Mouse (Mus musculus): ENCODE results near the gene Hat1. TPM values are rescaled to one million over a fixed set of nuclear protein-coding genes. Genes with fewer than 3 reads are reported as not detected.

The Hat1 gene
- polyA plus RNA-seq (2015; fragmentation: Nextera tagmentation; extraction: Ambion mirVana) = 107 and 125 TPM in 2 replicates

DNA sequence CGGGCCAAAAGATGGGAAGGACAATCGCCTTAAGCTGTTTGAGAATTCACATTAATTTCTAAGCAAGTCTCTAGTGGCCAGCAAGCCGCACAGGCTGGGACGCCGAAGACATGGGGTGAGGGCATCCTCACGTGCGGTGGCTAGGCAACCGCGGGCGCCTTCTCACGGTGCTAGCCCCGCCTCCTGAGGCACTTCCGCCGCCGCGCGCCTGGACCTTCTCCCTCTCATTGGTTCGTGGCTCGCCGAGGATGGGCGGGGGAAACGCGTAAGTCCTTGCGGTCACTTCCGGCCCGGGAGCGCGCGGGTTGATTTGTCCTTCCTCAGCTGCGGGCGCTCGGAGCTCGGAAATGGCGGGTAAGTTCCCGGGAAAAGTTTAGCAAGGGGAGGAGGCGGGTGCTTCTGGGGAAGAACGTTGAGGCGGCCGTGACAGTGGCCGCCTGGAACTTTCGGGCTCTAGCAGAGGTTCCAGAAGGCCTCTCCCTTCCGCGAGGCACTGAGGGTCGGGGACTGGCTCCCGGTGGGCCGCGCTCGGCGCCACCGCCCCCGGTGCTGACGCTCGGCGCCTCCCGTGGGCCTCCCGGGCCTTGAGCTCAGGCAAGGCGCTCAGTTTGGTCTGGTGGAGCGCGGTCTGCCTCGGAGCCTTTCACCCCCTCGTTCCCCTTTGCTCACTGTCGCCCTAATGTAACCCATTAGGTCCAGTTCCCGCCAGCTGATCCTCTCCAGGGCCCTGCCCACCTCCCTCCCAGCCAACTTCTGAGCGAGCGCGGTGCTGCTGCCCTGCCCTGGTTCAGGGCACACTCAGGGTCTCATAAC is at the start of gene Hat1:
Gene Hat1, plus strand, starts transcription at position 8 of the 813 bp plus-strand sequence.
- Histone ChIP-seq H3K4me2 (replicated peaks) (peak within 1 kb of the TSS; percentile 74), H3K4me1 (replicated peaks) (no peaks in the 10 kb centered on the region), H3K9me3 (no peaks in the 10 kb centered on the region), H3K9ac (peak within 1 kb of the TSS; percentile 92), H3K27ac (peak within 1 kb of the TSS; percentile 84), H3K27me3 (replicated peaks) (no peaks in the 10 kb centered on the region), H3K36me3 (peaks cover 8% of the 10 kb centered on the region; the same call in 1 of the 2 replicates), H3K4me3 (replicated peaks) (peak within 1 kb of the TSS; percentile 99)
- WGBS = under 1% methylated on average over 66 of the region's 66 CpGs
- peak; percentile 99 for ATAC-seq

DNA sequence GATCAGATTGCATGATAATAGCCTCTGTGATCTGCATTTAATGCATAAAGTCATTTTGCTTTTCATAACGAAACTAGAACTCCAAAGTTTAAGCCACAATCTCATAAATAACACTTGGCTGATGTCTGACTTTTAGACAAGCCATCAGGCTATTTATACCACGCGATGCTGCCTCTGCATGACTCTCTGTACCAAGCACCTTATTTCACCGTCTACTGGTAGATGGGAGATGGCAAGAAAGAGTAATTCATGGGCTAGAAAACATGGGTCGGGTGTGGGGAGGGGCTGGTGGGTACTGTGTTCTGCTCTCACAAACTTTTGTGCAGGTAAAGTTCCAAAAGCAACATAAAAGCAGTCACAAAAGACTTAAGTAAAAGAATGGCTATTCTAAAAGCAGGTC is 48.6 kb upstream of the Hat1 start:
- H3K36me3 ChIP-seq = no peaks in the 10 kb centered on the region
- H3K4me3 ChIP-seq (replicated peaks) = no peak overlapping the region
- no peaks in the 10 kb centered on the region for H3K27me3 ChIP-seq (replicated peaks)
- H3K4me1 ChIP-seq (replicated peaks) = no peaks in the 10 kb centered on the region
- WGBS = 81% methylated on average over 5 of the region's 5 CpGs
- H3K9me3 ChIP-seq = no peaks in the 10 kb centered on the region
- H3K4me2 ChIP-seq (replicated peaks) = no peak overlapping the region
- no peak for ATAC-seq
- no peak overlapping the region for H3K27ac ChIP-seq
- no peak overlapping the region for H3K9ac ChIP-seq

- H3K4me3 ChIP-seq (replicated peaks) = no peak overlapping the region
- no peak overlapping the region for H3K4me2 ChIP-seq (replicated peaks)
- H3K27ac ChIP-seq = no peak overlapping the region
- H3K27me3 ChIP-seq (replicated peaks) = no peaks in the 10 kb centered on the region
- no peaks in the 10 kb centered on the region for H3K4me1 ChIP-seq (replicated peaks)
- ATAC-seq = no peak
- H3K9me3 ChIP-seq = no peaks in the 10 kb centered on the region
- WGBS = 94% methylated on average over 10 of the region's 10 CpGs
- no peak overlapping the region for H3K9ac ChIP-seq
- H3K36me3 ChIP-seq = no peaks in the 10 kb centered on the region
These were observed 44.7 kb upstream of the Hat1 start for GRCm38 (mm10) chr2:71343884-71344640.

GRCm38 (mm10) chr2:71347160-71347559 is 41.6 kb upstream of the Hat1 start:
- ATAC-seq = no peak
- Histone ChIP-seq H3K27me3 (replicated peaks) (no peaks in the 10 kb centered on the region), H3K4me3 (replicated peaks) (no peak overlapping the region), H3K36me3 (no peaks in the 10 kb centered on the region), H3K9me3 (no peaks in the 10 kb centered on the region), H3K4me2 (replicated peaks) (no peak overlapping the region), H3K27ac (no peak overlapping the region), H3K9ac (no peak overlapping the region), H3K4me1 (replicated peaks) (no peaks in the 10 kb centered on the region)
- 91% methylated on average over 10 of the region's 10 CpGs for WGBS

GRCm38 (mm10) chr2:71347732-71348490 is 40.8 kb upstream of the Hat1 start:
- H3K4me2 ChIP-seq (replicated peaks) = no peak overlapping the region
- H3K4me3 ChIP-seq (replicated peaks) = no peak overlapping the region
- 92% methylated on average over 20 of the region's 20 CpGs for WGBS
- no peak overlapping the region for H3K9ac ChIP-seq
- H3K9me3 ChIP-seq = no peaks in the 10 kb centered on the region
- no peak for ATAC-seq
- H3K4me1 ChIP-seq (replicated peaks) = no peaks in the 10 kb centered on the region
- H3K27ac ChIP-seq = no peak overlapping the region
- no peaks in the 10 kb centered on the region for H3K27me3 ChIP-seq (replicated peaks)
- H3K36me3 ChIP-seq = no peaks in the 10 kb centered on the region

GRCm38 (mm10) chr2:71349511-71349910 is 39.2 kb upstream of the Hat1 start:
- Histone ChIP-seq H3K4me1 (replicated peaks) (no peaks in the 10 kb centered on the region), H3K4me3 (replicated peaks) (no peak overlapping the region), H3K4me2 (replicated peaks) (no peak overlapping the region), H3K27ac (no peak overlapping the region), H3K36me3 (no peaks in the 10 kb centered on the region), H3K9me3 (no peaks in the 10 kb centered on the region), H3K9ac (no peak overlapping the region), H3K27me3 (replicated peaks) (no peaks in the 10 kb centered on the region)
- 61% methylated on average over 2 of the region's 2 CpGs for WGBS
- ATAC-seq = no peak

GRCm38 (mm10) chr2:71350181-71350580 is 38.6 kb upstream of the Hat1 start:
- Histone ChIP-seq H3K9me3 (no peaks in the 10 kb centered on the region), H3K9ac (no peak overlapping the region), H3K27ac (no peak overlapping the region), H3K4me1 (replicated peaks) (no peaks in the 10 kb centered on the region), H3K4me2 (replicated peaks) (no peak overlapping the region), H3K4me3 (replicated peaks) (no peak overlapping the region), H3K27me3 (replicated peaks) (no peaks in the 10 kb centered on the region), H3K36me3 (no peaks in the 10 kb centered on the region)
- WGBS = 67% methylated on average over 7 of the region's 7 CpGs
- no peak for ATAC-seq

GRCm38 (mm10) chr2:71350904-71351726 is 37.6 kb upstream of the Hat1 start:
- H3K9ac ChIP-seq = no peak overlapping the region
- no peaks in the 10 kb centered on the region for H3K36me3 ChIP-seq
- H3K27me3 ChIP-seq (replicated peaks) = no peaks in the 10 kb centered on the region
- H3K4me2 ChIP-seq (replicated peaks) = no peak overlapping the region
- H3K4me3 ChIP-seq (replicated peaks) = no peak overlapping the region
- 86% methylated on average over 11 of the region's 11 CpGs for WGBS
- no peaks in the 10 kb centered on the region for H3K4me1 ChIP-seq (replicated peaks)
- H3K9me3 ChIP-seq = no peaks in the 10 kb centered on the region
- ATAC-seq = no peak
- H3K27ac ChIP-seq = no peak overlapping the region

DNA sequence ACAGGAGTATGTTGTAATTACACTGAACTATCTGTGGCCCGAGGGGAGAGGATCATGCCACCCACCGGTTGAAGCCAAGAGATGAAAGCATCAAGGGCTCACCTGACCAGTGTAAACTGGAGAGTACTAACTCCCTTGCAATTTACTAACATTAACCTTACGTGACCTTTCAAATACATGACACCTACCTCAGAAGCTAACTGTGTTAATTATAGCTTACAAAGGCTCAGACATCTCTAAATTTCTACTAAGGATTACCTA is 37.1 kb upstream of the Hat1 start:
- no peak overlapping the region for H3K9ac ChIP-seq
- H3K27me3 ChIP-seq (replicated peaks) = no peaks in the 10 kb centered on the region
- WGBS = 76% methylated on average over 3 of the region's 3 CpGs
- no peaks in the 10 kb centered on the region for H3K9me3 ChIP-seq
- no peak for ATAC-seq
- H3K4me1 ChIP-seq (replicated peaks) = no peaks in the 10 kb centered on the region
- H3K36me3 ChIP-seq = no peaks in the 10 kb centered on the region
- H3K27ac ChIP-seq = no peak overlapping the region
- H3K4me3 ChIP-seq (replicated peaks) = no peak overlapping the region
- no peak overlapping the region for H3K4me2 ChIP-seq (replicated peaks)

DNA sequence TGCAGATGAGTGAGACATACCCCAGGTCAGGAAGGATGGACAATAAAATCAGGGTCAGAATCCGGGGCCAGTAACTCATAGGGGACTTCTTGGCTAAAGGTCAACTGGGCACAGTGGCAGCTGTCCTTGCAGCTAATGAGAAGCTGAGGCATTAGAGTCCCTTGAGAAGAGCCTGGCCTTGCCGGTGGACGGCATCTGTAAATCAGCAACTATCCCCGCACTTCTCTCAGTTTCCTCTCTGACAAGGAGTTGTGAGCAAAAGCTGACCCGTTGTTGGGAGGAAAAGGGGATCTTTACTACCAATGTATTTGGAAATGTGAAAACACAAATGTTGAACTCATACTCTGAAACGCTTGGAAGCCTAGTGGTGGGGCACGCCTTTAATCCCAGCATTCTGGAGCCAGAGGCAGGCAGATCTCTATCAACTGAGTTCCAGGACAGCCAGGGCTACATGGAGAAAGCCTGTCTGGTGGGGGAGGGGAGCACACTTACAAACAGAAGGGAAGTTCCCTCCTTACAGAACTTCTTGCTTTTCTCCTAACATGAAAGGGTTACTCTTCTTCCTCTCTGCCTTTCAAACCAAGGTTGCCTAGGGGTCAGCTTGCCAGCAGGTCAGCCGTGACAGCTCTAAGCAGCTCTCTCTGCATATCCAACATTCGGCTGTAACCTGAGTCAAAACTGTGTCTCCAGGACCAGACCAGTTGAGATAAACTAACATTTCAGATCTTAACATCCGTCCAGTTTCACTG is 35.3 kb upstream of the Hat1 start:
- Histone ChIP-seq H3K4me3 (replicated peaks) (no peak overlapping the region), H3K36me3 (no peaks in the 10 kb centered on the region), H3K4me2 (replicated peaks) (no peak overlapping the region), H3K9ac (no peak overlapping the region), H3K9me3 (no peaks in the 10 kb centered on the region), H3K4me1 (replicated peaks) (no peaks in the 10 kb centered on the region), H3K27ac (no peak overlapping the region), H3K27me3 (replicated peaks) (no peaks in the 10 kb centered on the region)
- no peak for ATAC-seq
- 55% methylated on average over 10 of the region's 10 CpGs for WGBS

DNA sequence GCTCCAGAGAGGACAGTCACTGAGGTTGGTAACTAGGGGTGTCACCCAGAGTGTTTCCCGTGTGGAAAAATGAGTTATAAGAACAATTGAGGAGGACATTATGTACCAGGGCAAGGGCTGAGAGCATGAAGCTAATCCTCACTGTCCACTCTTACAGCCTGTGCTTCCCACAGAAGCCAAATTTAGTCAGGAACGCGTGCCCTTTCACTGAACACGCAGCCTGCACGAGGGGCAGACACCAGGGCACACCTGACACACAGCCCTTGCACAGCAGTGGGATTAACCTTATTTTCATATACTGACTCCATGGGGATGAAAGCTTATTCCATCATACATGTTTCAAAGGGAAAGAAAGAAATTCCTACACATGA is 34.7 kb upstream of the Hat1 start:
- H3K4me2 ChIP-seq (replicated peaks) = no peak overlapping the region
- no peaks in the 10 kb centered on the region for H3K27me3 ChIP-seq (replicated peaks)
- H3K9ac ChIP-seq = no peak overlapping the region
- H3K9me3 ChIP-seq = no peaks in the 10 kb centered on the region
- no peak overlapping the region for H3K27ac ChIP-seq
- WGBS = 58% methylated on average over 5 of the region's 5 CpGs
- no peak overlapping the region for H3K4me3 ChIP-seq (replicated peaks)
- H3K36me3 ChIP-seq = no peaks in the 10 kb centered on the region
- H3K4me1 ChIP-seq (replicated peaks) = no peaks in the 10 kb centered on the region
- no peak for ATAC-seq
